Mouse (Mus musculus) layer of hippocampus, postnatal 25 days (tissue): ENCODE data around the gene Olfr750. TPM values are rescaled to one million over a fixed set of nuclear protein-coding genes. Genes with fewer than 3 reads are reported as not detected.

Experiments
- DNase-seq, 2 experiments: peaks; one replicate each; pipeline ENCODE4 v3.0.0; 2022; ENCODE audit warnings: mixed read lengths in 2 of 2, low spot score in 1 of 2; ENCODE audit errors: extremely low spot score in 1 of 2
- total RNA-seq, 2 experiments: library from RNA; stranded (reverse); gene quantifications; 2 replicates each; pipeline ENCODE4 v1.2.3; 2021

Olfr750 gene
- total RNA-seq, result not detected

DNA sequence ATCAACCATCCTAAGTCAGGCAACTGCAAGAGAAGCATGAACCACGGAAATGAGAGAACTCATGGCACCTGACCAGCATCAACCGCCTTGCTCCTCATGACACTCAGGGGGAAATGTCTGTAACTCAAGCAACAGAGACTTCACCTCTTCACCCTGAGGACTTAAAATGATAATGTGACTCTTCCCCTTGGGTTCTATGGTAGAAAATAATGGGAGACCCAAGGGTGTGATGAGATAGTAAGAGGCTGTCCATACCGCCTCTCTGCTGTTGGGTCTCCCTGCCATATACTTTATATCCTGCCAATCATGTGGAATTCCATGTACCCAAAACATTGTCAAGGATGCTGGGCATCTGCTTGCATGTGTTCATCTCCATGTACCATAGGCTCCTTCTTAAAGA is at the start of gene Olfr750:
Gene Olfr750, minus strand, starts transcription at position 101 of the 400 bp plus-strand sequence.
- DNase-seq, result no peak

- no peak for DNase-seq
Observed at GRCm38 (mm10) chr14:51113916-51114560, 39.8 kb upstream of the Olfr750 start, which contains the start of gene Eddm3b. Eddm3b (plus strand) TSS chr14:51114426.

- no peak for DNase-seq
Observed at GRCm38 (mm10) chr14:51113476-51113875, 39.2 kb upstream of the Olfr750 start.

- no peak for DNase-seq
Observed at GRCm38 (mm10) chr14:51111966-51112365, 37.7 kb upstream of the Olfr750 start.

- no peak for DNase-seq
Observed at GRCm38 (mm10) chr14:51106449-51106967, 32.3 kb upstream of the Olfr750 start.

GRCm38 (mm10) chr14:51104366-51104765 is 30.1 kb upstream of the Olfr750 start:
- no peak for DNase-seq

GRCm38 (mm10) chr14:51103217-51103616 is 29.0 kb upstream of the Olfr750 start:
- DNase-seq, result peak; percentile 67 to 95

GRCm38 (mm10) chr14:51101284-51101683 is 27.0 kb upstream of the Olfr750 start:
- DNase-seq, result no peak

- no peak for DNase-seq
Observed at GRCm38 (mm10) chr14:51098921-51099320, 24.7 kb upstream of the Olfr750 start.

DNA sequence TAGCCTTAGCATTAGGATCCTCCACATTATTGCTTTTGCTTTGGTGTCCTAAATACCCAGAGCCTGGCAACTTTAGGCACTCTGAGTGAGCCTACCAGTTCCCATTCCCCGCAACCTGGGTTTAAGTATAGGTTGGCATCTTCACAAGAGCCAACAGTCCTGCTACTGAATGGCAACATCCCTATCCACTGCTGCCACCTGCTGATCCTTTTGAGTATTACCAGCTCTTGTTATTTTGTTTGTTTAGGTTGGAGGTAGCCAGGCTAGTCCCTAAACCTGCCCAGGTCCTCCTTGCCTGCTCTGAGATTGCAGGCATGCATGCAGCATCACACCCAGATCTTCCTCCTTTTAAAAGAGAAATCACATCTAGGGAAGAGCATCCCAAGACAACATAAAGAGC is 24.1 kb upstream of the Olfr750 start:
- peak; percentile 72 to 87 for DNase-seq

DNA sequence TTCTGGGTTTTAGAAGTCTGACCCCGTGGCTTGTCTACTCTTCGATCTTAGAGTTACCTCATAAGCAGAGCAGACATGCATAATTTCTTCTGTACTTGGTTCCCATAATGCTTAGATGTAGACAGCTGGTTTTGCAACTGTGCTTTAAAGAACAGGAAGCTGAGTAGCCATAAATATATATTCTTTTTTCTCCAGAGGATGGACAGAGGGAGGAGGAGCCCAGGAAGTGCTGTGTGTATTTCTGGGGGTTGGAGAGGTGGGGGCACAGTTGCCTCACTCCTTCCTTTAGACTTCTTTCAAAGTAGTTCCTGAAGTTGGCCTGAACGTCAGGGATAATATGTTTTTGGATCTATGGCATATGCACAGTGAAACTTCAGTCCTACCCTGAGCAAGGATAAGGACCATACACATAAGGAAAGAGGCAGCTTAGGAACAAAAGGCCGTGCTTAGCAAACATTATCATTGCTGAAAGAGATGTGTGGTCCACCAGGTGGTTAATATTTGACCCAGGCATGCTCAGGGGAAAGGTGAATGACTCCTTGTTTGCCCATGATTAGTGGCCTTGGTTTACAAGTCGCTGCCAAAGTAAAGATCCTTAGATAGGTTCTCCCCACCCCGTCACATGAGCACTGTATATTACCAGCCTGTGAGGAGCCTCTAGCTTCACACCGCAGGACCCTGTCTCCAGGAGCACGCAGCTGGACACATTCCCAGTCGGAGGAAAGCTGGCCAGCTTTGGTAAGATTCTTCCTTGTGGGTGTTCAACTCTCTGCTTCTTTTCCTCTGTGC is 21.7 kb upstream of the Olfr750 start:
- no peak for DNase-seq

DNA sequence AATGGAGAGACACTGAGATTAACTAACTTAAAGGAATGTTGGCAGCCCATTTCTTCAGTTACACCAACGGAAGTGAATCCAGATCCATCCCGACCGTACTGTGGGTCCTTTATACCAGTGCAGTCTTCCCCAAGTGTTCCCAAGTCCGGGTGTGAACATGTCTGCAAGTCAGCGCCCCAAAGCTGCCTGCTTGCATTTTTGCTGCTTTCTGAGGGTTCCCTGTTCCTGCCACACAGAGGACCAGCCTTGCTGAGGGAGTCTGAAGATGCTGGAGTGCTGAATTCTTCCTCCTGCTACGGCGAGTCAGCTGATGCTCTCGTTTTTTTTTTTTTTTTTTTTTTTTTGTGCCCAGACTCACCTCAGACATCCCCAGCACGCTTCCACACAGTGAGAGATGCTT is 20.7 kb upstream of the Olfr750 start:
- no peak for DNase-seq

DNA sequence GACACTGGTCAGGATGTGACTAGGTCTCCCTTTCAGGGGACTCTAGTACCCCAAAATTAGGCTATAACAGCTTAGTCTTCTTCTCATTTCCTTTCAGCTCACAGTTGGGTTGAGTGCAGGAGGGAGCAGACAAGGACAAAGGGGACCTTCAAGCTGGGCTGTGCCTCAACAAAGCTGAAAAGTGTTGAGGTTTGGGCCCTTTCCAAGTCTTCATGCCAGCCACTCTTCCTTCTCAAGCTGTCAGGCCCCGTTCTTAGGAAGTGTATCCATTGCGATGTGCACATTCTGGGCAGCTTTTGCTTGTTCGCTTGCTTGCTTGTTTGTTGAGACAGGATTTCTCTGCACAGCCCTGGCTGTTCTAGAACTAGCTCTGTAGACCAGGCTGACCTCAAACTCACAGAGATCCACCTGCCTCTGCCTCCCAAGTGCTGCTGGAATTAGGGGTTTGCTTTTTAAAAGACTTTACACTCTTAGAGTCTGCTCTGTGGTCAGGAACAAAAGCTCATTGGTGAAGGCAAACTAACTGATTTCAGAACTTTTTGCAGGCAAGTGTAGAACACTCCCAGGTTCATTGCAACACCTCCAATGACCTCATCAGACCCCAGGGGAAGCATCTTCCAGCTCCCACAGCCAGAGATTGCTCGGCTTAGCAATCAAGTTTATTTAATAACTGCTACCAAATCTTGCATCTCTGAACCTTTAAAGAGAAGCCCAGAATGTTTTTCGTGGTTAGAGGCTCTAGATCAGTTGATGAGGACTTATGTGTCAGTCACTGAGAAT is 20.1 kb upstream of the Olfr750 start:
- no peak for DNase-seq

- DNase-seq, result no peak
Observed at GRCm38 (mm10) chr14:51093496-51093895, 19.3 kb upstream of the Olfr750 start.

DNA sequence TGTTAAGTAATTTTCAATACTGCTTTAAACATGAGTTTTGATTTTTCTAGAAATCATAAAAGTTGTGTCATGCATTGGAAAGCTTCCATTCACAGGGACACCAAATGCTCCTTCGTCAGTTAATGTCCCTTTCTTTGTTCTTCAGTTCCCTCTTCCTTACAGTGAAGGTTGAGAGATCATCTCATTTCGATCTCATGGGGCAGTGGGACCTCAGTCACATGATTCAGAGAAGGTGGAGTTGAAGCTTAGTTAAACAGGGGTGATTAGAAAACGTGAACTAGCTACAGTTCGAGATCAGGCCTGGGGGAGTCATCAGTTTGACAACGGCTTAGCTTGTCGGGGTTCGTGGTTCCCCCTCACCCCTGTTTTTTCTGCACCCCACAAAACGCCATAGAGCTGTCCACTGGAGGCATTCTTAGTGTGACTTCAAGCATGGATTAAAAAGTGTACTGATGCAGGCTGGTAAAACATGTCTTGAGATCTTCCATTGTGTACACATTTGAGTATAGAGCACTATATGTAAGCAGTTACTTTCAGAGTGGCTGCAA is 17.9 kb upstream of the Olfr750 start:
- no peak for DNase-seq

- DNase-seq, result peak in 1 of 2 experiments; percentile 20
Observed at GRCm38 (mm10) chr14:51090921-51091900, 17.0 kb upstream of the Olfr750 start, which contains the start of the genes Rnase4 and Ang. Rnase4 (plus strand) TSS chr14:51091077. Ang (plus strand) TSS chr14:51091150.

GRCm38 (mm10) chr14:51090077-51090781 is 16.0 kb upstream of the Olfr750 start:
- DNase-seq, result peak; percentile 78 to 87

- no peak for DNase-seq
Observed at GRCm38 (mm10) chr14:51089674-51090076, 15.4 kb upstream of the Olfr750 start.
